Mouse (Mus musculus): ENCODE measurements around the gene Islr.

Islr gene

GRCm38 (mm10) chr9:58112866-58113278 lies 91.2 kb downstream of the Islr start:
- 30% methylated on average over 6 of the region's 6 CpGs for WGBS

- WGBS: 26% methylated on average over 6 of the region's 6 CpGs
Measured at GRCm38 (mm10) chr9:58112321-58112751, 91.8 kb downstream of the Islr start.

- 36% methylated on average over 6 of the region's 6 CpGs for WGBS
Measured at GRCm38 (mm10) chr9:58111431-58111830, 92.7 kb downstream of the Islr start.

- WGBS: 55% methylated on average over 5 of the region's 5 CpGs
Measured at GRCm38 (mm10) chr9:58110787-58111186, 93.3 kb downstream of the Islr start.

- WGBS: 54% methylated on average over 5 of the region's 5 CpGs
Measured at GRCm38 (mm10) chr9:58107494-58107893, 96.6 kb downstream of the Islr start.

Measured in cerebral cortex, adult 2 months (tissue).